Mouse (Mus musculus): ENCODE measurements at regions not wholly inside any gene's neighbourhood (a gene's known extent, or its start where the extent isn't known, plus 50 kb on each side); places are given as distances from the start of the nearest gene placed in this dataset.

DNA sequence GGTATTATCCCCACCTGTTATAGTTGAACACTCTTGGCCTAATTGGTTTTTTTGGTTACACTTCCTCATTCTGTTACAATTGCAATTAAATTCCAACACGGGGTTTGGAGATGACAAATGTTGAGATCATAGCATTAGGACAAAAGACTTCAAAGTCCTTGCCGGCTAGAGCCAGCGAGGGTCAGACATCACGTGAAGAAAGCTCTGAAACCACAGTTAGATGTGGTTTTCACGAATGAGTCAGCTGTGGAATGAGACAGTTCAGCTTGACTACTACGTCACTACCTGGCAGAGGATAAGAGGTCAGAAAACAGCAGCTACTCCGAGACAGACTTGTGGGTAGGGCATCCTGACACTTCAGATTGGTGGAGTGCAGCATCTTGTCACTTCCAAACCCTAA, 55.5 kb upstream of the Trio start:
- Histone ChIP-seq H3K27ac (ENCODE audit: low read depth, low read length) (no peak overlapping the region), H3K36me3 (ENCODE audit: control insufficient read depth, insufficient read depth, low read length) (no peaks in the 10 kb centered on the region), H3K4me3 (ENCODE audit: low read length) (no peak overlapping the region), H3K27me3 (replicated peaks; ENCODE audit: control insufficient read depth, insufficient read depth, low read length) (no peaks in the 10 kb centered on the region), H3K9ac (ENCODE audit: low read depth, low read length) (no peak overlapping the region), H3K4me2 (ENCODE audit: low read length) (no peak overlapping the region), H3K9me3 (ENCODE audit: control insufficient read depth, low read length) (no peaks in the 10 kb centered on the region), H3K4me1 (ENCODE audit: control insufficient read depth, insufficient read depth, low read depth, low read length) (no peaks in the 10 kb centered on the region)
- WGBS, result 81% methylated on average over 7 of the region's 7 CpGs
- ATAC-seq, result no peak

DNA sequence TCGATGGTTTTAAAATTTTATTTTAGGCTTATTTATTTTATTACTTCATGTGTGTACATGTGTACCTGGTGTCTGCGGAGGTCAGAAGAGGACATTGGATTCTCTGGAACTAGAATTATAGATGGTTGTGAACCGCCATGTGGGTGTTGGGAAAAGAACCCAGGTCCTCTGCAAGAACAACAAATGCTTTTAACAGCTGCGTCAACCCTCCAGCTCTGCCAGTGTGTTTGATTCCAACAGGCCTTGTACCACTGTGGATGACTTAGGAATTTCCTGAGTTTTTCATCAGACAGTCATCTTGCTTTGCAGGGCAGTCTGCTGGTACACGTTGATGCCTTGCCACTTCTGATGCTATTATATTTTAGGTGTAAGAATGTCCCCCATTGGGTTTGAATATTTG, 56.8 kb upstream of the Trio start:
- no peaks in the 10 kb centered on the region for H3K27me3 ChIP-seq (replicated peaks; ENCODE audit: control insufficient read depth, insufficient read depth, low read length)
- H3K27ac ChIP-seq (ENCODE audit: low read depth, low read length), result no peak overlapping the region
- no peak overlapping the region for H3K4me2 ChIP-seq (ENCODE audit: low read length)
- H3K9me3 ChIP-seq (ENCODE audit: control insufficient read depth, low read length), result no peaks in the 10 kb centered on the region
- ATAC-seq, result no peak
- no peak overlapping the region for H3K4me3 ChIP-seq (ENCODE audit: low read length)
- WGBS, result 88% methylated on average over 5 of the region's 5 CpGs
- no peaks in the 10 kb centered on the region for H3K4me1 ChIP-seq (ENCODE audit: control insufficient read depth, insufficient read depth, low read depth, low read length)
- no peaks in the 10 kb centered on the region for H3K36me3 ChIP-seq (ENCODE audit: control insufficient read depth, insufficient read depth, low read length)
- H3K9ac ChIP-seq (ENCODE audit: low read depth, low read length), result no peak overlapping the region

DNA sequence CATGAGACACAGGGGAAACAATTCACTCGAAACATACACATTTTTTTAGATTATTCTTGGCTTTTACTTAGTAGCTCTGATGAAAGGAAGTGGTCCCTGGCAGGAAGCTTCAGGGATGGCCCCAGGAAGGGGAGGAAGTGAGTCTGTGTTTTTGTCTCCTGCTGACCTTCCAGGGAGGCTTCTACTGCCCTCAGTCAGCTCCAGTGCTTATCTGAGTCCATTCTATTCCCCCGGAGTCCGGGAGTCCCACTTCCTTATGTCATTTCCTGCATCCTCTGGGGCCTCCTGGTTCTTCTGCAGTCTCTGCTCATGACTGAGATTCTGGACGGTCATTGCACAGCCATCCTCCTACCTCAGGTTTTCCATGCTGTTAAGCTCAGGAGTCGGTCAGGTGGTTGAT, 80.3 kb upstream of the Trio start:
- no peak overlapping the region for H3K4me2 ChIP-seq (ENCODE audit: low read length)
- no peak overlapping the region for H3K9ac ChIP-seq (ENCODE audit: low read depth, low read length)
- 87% methylated on average over 5 of the region's 5 CpGs for WGBS
- H3K27ac ChIP-seq (ENCODE audit: low read depth, low read length), result no peak overlapping the region
- no peak for ATAC-seq
- no peaks in the 10 kb centered on the region for H3K27me3 ChIP-seq (replicated peaks; ENCODE audit: control insufficient read depth, insufficient read depth, low read length)
- no peaks in the 10 kb centered on the region for H3K4me1 ChIP-seq (ENCODE audit: control insufficient read depth, insufficient read depth, low read depth, low read length)
- H3K4me3 ChIP-seq (ENCODE audit: low read length), result no peak overlapping the region
- H3K9me3 ChIP-seq (ENCODE audit: control insufficient read depth, low read length), result no peaks in the 10 kb centered on the region
- H3K36me3 ChIP-seq (ENCODE audit: control insufficient read depth, insufficient read depth, low read length), result no peaks in the 10 kb centered on the region

DNA sequence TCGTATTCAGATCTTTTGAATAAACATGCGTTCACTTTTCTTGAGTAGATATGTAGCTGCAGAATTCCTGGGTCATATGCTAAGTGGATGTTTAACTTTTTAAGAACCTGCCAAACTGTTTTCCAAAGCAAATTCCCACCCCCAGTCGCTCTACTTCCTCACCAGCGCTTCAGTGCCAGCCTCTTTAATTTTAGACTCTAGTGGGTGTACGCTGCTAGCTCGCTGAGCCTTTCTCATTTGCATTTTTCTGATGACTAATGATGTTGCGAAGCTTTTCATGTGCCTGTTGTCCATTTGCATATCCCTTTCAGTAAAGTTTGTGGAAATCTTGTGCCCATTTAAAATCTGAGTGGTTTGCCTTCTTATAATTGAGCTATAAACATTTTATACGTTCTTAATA, 84.3 kb upstream of the Trio start:
- ATAC-seq, result no peak
- Histone ChIP-seq H3K9ac (ENCODE audit: low read depth, low read length) (no peak overlapping the region), H3K27me3 (replicated peaks; ENCODE audit: control insufficient read depth, insufficient read depth, low read length) (no peaks in the 10 kb centered on the region), H3K9me3 (ENCODE audit: control insufficient read depth, low read length) (no peaks in the 10 kb centered on the region), H3K27ac (ENCODE audit: low read depth, low read length) (no peak overlapping the region), H3K36me3 (ENCODE audit: control insufficient read depth, insufficient read depth, low read length) (no peaks in the 10 kb centered on the region), H3K4me3 (ENCODE audit: low read length) (no peak overlapping the region), H3K4me2 (ENCODE audit: low read length) (no peak overlapping the region), H3K4me1 (ENCODE audit: control insufficient read depth, insufficient read depth, low read depth, low read length) (no peaks in the 10 kb centered on the region)
- 42% methylated on average over 8 of the region's 8 CpGs for WGBS

DNA sequence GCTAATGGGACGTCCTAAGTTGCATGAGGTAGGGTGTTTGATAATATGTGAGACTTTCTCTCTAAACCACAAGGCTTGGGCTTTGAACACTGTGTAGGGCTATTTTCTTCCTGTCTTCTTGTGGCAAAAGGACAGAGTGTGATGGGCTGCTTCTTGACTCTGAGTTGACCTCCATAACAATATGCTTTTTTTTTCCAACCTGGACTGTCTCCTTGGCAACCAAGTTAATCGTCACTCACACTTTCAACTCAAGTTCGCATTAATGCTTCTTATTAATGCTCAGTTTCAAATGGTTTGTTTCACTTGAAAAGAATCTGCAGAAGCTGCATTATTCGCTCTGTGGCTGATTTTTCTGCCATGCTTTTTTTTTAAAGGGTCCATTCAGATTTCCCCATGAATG, 87.8 kb upstream of the Trio start:
- ATAC-seq, result no peak
- Histone ChIP-seq H3K9me3 (ENCODE audit: control insufficient read depth, low read length) (no peaks in the 10 kb centered on the region), H3K27ac (ENCODE audit: low read depth, low read length) (no peak overlapping the region), H3K36me3 (ENCODE audit: control insufficient read depth, insufficient read depth, low read length) (no peaks in the 10 kb centered on the region), H3K9ac (ENCODE audit: low read depth, low read length) (no peak overlapping the region), H3K4me1 (ENCODE audit: control insufficient read depth, insufficient read depth, low read depth, low read length) (no peaks in the 10 kb centered on the region), H3K4me2 (ENCODE audit: low read length) (no peak overlapping the region), H3K4me3 (ENCODE audit: low read length) (no peak overlapping the region), H3K27me3 (replicated peaks; ENCODE audit: control insufficient read depth, insufficient read depth, low read length) (no peaks in the 10 kb centered on the region)
- 36% methylated on average over 4 of the region's 4 CpGs for WGBS

DNA sequence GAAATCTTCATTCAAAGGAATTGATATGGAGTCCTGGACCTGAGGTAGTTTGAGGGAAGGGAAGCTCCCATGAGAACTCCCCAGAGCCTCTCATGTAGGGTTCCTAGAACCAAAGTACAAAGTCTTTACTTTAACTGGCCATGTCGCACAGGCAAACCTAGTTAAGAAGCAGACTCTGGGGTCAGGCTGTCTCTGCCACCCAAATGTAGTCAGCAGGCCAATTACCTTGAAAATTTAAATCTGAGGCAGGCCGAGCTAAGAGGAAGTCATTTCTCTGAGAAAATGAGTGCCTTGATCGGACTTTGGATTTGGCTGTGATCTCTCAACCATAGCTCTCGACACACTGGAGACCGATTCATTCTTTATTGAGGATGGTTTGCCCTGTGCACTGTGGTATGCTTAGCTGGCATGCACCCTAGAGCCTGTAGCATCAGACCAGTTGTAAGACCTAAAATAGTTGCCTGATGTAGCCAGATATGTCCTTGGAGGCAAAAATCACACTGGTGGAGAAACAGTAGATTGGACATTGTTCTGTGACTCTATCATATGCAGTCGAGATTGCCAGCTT, 88.6 kb upstream of the Trio start:
- Histone ChIP-seq H3K9ac (ENCODE audit: low read depth, low read length) (no peak overlapping the region), H3K9me3 (ENCODE audit: control insufficient read depth, low read length) (no peaks in the 10 kb centered on the region), H3K4me2 (ENCODE audit: low read length) (no peak overlapping the region), H3K4me1 (ENCODE audit: control insufficient read depth, insufficient read depth, low read depth, low read length) (no peaks in the 10 kb centered on the region), H3K36me3 (ENCODE audit: control insufficient read depth, insufficient read depth, low read length) (no peaks in the 10 kb centered on the region), H3K27ac (ENCODE audit: low read depth, low read length) (no peak overlapping the region), H3K27me3 (replicated peaks; ENCODE audit: control insufficient read depth, insufficient read depth, low read length) (no peaks in the 10 kb centered on the region), H3K4me3 (ENCODE audit: low read length) (no peak overlapping the region)
- WGBS, result 83% methylated on average over 6 of the region's 6 CpGs
- no peak for ATAC-seq

DNA sequence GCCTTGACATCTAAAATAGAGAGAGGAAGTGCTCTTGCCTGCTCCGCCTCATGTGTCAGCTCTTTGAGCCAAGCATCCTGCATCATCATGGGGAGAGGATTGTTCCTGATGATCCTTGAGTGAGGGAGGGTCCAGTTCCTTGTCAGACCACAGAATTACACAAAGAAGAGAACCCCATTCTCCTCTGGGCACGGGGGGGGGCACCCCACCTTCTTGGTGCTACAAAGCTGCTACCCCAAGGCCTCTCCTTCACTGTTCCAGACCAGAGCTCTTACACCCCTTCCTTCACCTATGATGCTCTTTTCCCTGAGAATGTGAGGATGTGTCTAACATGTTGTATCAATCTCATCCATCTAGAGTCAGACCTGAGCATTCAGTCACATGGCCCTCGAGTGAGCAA, 76.7 kb upstream of the Dnah5 start:
- ATAC-seq, result no peak

DNA sequence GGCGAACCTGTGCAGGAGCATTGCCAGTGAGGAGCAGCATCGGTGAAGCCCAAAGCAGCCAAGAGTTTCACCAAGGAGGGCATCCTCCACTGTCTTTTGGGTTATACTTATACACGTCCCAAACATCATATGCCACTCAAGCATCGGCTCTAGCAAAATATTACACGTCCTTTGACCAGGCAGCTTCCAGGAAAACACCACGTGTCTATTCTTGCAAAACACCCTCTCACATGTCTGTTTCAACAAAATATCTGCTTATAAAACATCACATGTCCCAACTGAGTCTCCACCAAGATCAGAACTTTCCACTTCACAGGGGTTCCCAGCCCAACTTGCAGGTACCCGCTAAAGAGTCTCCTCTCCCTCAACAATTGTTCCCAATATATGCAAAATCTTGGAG, 74.0 kb upstream of the Dnah5 start:
- Histone ChIP-seq H3K27me3 (replicated peaks; ENCODE audit: control insufficient read depth, insufficient read depth, low read length) (no peaks in the 10 kb centered on the region), H3K4me3 (ENCODE audit: low read length) (no peak overlapping the region), H3K4me2 (ENCODE audit: low read length) (no peak overlapping the region), H3K4me1 (ENCODE audit: control insufficient read depth, insufficient read depth, low read depth, low read length) (no peaks in the 10 kb centered on the region; the same call in 1 of the 2 replicates), H3K9me3 (ENCODE audit: control insufficient read depth, low read length) (no peaks in the 10 kb centered on the region), H3K36me3 (ENCODE audit: control insufficient read depth, insufficient read depth, low read length) (no peaks in the 10 kb centered on the region), H3K27ac (ENCODE audit: low read depth, low read length) (no peak overlapping the region), H3K9ac (ENCODE audit: low read depth, low read length) (no peak overlapping the region)
- 95% methylated on average over 7 of the region's 7 CpGs for WGBS
- no peak for ATAC-seq

More for the DNA sequence above, 76.7 kb upstream of the Dnah5 start:
- no peak overlapping the region for H3K27ac ChIP-seq (ENCODE audit: low read depth, low read length)
- H3K36me3 ChIP-seq (ENCODE audit: control insufficient read depth, insufficient read depth, low read length), result no peaks in the 10 kb centered on the region
- 81% methylated on average over 3 of the region's 3 CpGs for WGBS
- H3K9me3 ChIP-seq (ENCODE audit: control insufficient read depth, low read length), result no peaks in the 10 kb centered on the region
- H3K9ac ChIP-seq (ENCODE audit: low read depth, low read length), result no peak overlapping the region
- H3K27me3 ChIP-seq (replicated peaks; ENCODE audit: control insufficient read depth, insufficient read depth, low read length), result no peaks in the 10 kb centered on the region
- no peak overlapping the region for H3K4me2 ChIP-seq (ENCODE audit: low read length)
- H3K4me3 ChIP-seq (ENCODE audit: low read length), result no peak overlapping the region
- no peaks in the 10 kb centered on the region for H3K4me1 ChIP-seq (ENCODE audit: control insufficient read depth, insufficient read depth, low read depth, low read length)

DNA sequence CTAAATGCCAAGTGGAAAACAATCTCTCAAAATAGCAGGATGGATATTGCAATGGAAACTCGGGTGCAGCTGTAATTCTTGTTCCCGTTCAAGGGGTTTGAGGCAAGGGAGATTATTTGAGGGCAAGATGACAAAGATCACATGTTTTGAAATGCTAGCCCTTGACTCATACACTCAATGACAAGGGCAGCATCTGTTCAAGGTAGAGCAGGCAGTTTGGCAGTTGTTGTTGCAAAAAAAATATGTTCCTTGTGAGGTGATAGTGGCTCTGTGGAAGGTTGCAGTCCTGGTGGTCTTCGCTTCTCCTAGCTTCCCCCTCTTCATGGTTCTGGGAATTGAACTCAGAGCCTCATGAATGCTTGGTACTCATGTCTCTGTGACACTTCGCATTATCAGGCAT, 72.0 kb upstream of the Dnah5 start:
- no peak overlapping the region for H3K9ac ChIP-seq (ENCODE audit: low read depth, low read length)
- WGBS, result 90% methylated on average over 4 of the region's 4 CpGs
- H3K9me3 ChIP-seq (ENCODE audit: control insufficient read depth, low read length), result no peaks in the 10 kb centered on the region
- H3K36me3 ChIP-seq (ENCODE audit: control insufficient read depth, insufficient read depth, low read length), result no peaks in the 10 kb centered on the region
- H3K27ac ChIP-seq (ENCODE audit: low read depth, low read length), result no peak overlapping the region
- no peak overlapping the region for H3K4me2 ChIP-seq (ENCODE audit: low read length)
- ATAC-seq, result no peak
- H3K4me1 ChIP-seq (ENCODE audit: control insufficient read depth, insufficient read depth, low read depth, low read length), result no peaks in the 10 kb centered on the region; the same call in 1 of the 2 replicates
- no peaks in the 10 kb centered on the region for H3K27me3 ChIP-seq (replicated peaks; ENCODE audit: control insufficient read depth, insufficient read depth, low read length)
- no peak overlapping the region for H3K4me3 ChIP-seq (ENCODE audit: low read length)

Data from hindbrain, embryonic 16.5 days (tissue).